Mouse (Mus musculus): Measurements from ENCODE around the gene Lpcat2b. TPM values are rescaled to one million over a fixed set of nuclear protein-coding genes. Genes with fewer than 3 reads are reported as not detected.

The Lpcat2b gene
- polyA plus RNA-seq, 1 experiment, result not detected

DNA sequence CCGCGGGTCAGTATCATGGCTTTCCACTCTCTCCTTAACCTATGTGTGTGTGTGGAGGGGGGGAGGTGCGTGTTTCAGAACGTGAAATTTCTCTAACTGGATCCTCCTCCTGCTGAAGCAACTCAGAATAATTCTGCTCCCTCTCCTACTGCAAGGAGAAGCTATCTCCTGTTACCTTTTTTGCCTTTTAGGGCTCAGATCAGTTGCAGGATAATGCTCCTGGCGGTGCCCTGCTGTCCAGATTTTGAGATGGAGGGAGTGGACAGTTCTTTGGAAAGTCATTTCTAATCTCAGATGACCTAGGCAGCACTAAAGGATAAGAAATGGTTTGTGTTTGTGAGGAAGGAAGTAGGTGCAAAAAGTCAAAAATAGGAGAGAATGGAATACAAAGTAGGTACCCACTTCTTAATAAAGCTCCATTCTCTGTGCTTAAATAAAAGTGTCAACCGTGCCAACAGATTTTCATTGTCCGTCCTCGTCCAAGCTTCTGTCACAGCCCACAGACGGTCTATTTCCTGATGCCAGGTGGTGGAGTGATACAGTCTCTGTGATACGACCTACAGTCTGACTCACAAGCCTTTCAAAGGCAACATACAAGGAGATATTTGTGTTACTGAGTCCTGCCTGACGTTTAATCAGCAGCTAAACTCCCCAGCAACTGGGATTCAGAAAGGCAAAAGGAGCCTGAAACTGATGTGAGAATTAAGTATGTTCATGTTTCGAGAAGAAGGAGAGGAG lies 27.2 kb upstream of the Lpcat2b start:
- TF ChIP-seq POLR2A (IDR thresholded peaks at IDR 0.05; ENCODE audit: low read depth, low read length), result no peak
- no peak for TF ChIP-seq CTCF (IDR thresholded peaks at IDR 0.05; ENCODE audit: extremely low read depth, insufficient read length, insufficient replicate concordance, low read depth, low read length)
- Histone ChIP-seq H3K4me3 (ENCODE audit: low read depth, low read length) (peak overlapping the region; percentile 59), H3K27me3 (ENCODE audit: control insufficient read depth, insufficient read depth, low read length) (peaks cover 22% of the 10 kb centered on the region), H3K4me1 (ENCODE audit: control insufficient read depth, insufficient read depth, insufficient read length, low read length) (peaks cover 4% of the 10 kb centered on the region; the same call in 1 of the 2 replicates), H3K27ac (ENCODE audit: insufficient read depth, low read depth, low read length) (no peak overlapping the region), H3K36me3 (ENCODE audit: control insufficient read depth, insufficient read depth, low read length) (no peaks in the 10 kb centered on the region)
- WGBS, result 32% methylated on average over 12 of the region's 12 CpGs

- Histone ChIP-seq H3K4me1 (ENCODE audit: control insufficient read depth, insufficient read depth, insufficient read length, low read length) (peaks cover 4% of the 10 kb centered on the region; the same call in 1 of the 2 replicates), H3K27ac (ENCODE audit: insufficient read depth, low read depth, low read length) (no peak overlapping the region), H3K27me3 (ENCODE audit: control insufficient read depth, insufficient read depth, low read length) (peaks cover 20% of the 10 kb centered on the region), H3K36me3 (ENCODE audit: control insufficient read depth, insufficient read depth, low read length) (no peaks in the 10 kb centered on the region), H3K4me3 (ENCODE audit: low read depth, low read length) (no peak overlapping the region)
- 91% methylated on average over 4 of the region's 4 CpGs for WGBS
- no peak for TF ChIP-seq POLR2A (IDR thresholded peaks at IDR 0.05; ENCODE audit: low read depth, low read length)
- TF ChIP-seq CTCF (IDR thresholded peaks at IDR 0.05; ENCODE audit: extremely low read depth, insufficient read length, insufficient replicate concordance, low read depth, low read length), result no peak
These were observed 26.0 kb upstream of the Lpcat2b start for GRCm38 (mm10) chr5:107405361-107405760.

DNA sequence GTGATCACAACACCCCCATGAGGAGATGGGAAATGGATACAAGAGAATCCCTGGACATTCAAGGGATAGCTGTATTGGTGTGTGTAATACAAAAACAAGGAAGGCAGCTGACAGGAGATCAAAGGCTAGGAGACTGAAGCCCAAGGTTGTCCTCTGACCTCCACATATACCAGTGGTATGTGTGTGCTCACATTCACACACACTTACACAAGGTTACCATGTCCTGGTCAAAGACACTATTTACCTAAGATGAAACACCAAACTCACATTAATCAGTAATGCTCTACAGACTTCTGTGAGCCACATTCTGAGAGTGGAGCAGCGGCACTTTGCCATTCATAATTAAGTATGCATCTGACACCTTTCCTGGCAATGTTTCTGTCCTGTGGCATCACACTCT lies 21.0 kb upstream of the Lpcat2b start:
- Histone ChIP-seq H3K4me3 (ENCODE audit: low read depth, low read length) (no peak overlapping the region), H3K36me3 (ENCODE audit: control insufficient read depth, insufficient read depth, low read length) (no peaks in the 10 kb centered on the region), H3K27me3 (ENCODE audit: control insufficient read depth, insufficient read depth, low read length) (no peaks in the 10 kb centered on the region), H3K4me1 (ENCODE audit: control insufficient read depth, insufficient read depth, insufficient read length, low read length) (no peaks in the 10 kb centered on the region), H3K27ac (ENCODE audit: insufficient read depth, low read depth, low read length) (no peak overlapping the region)
- no peak for TF ChIP-seq POLR2A (IDR thresholded peaks at IDR 0.05; ENCODE audit: low read depth, low read length)
- TF ChIP-seq CTCF (IDR thresholded peaks at IDR 0.05; ENCODE audit: extremely low read depth, insufficient read length, insufficient replicate concordance, low read depth, low read length), result no peak
- WGBS, result 94% methylated on average over 1 of the region's 1 CpGs

DNA sequence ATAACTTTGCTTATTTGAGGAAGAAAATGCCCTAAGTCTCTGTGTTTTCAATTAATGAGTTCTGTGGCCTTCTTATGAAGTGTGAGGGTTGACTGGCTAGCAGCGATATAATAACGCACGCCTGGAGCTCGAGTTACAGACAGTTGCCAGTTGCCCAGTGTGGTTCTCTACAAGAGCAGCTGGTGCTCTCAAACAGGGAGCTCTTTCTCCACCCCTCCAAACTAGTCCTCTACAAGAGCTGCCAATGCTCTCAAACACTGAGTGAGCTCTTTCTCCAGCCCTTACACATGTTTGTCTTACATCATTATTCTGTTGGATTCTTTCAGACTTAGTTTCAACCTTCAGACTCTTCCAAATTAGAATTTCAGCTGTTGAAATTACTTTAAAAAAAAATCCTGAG lies 20.0 kb upstream of the Lpcat2b start:
- WGBS, result 81% methylated on average over 4 of the region's 4 CpGs
- H3K36me3 ChIP-seq (ENCODE audit: control insufficient read depth, insufficient read depth, low read length), result no peaks in the 10 kb centered on the region
- H3K4me1 ChIP-seq (ENCODE audit: control insufficient read depth, insufficient read depth, insufficient read length, low read length), result no peaks in the 10 kb centered on the region
- TF ChIP-seq CTCF (IDR thresholded peaks at IDR 0.05; ENCODE audit: extremely low read depth, insufficient read length, insufficient replicate concordance, low read depth, low read length) (no peak), POLR2A (IDR thresholded peaks at IDR 0.05; ENCODE audit: low read depth, low read length) (no peak)
- H3K27me3 ChIP-seq (ENCODE audit: control insufficient read depth, insufficient read depth, low read length), result no peaks in the 10 kb centered on the region
- no peak overlapping the region for H3K4me3 ChIP-seq (ENCODE audit: low read depth, low read length)
- no peak overlapping the region for H3K27ac ChIP-seq (ENCODE audit: insufficient read depth, low read depth, low read length)

DNA sequence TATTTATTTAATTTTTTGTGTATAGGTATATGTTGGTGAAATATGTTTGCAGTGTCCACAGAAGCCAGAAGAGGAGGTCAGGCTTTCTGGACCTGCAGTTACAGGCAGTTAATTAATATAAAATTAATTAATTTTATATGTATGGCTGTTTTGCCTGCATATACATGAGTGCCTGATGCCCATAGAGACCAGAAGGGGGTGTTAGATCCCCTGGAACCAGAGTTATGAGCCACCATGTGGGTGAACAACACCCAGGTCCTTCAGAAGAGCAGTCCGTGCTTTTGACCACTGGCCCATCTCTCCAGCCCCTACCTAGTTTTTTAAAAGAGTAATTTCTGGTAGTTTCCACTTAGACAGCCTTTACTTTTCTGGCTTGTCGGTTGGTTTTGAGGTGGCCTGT lies 19.1 kb upstream of the Lpcat2b start:
- Histone ChIP-seq H3K4me3 (ENCODE audit: low read depth, low read length) (no peak overlapping the region), H3K36me3 (ENCODE audit: control insufficient read depth, insufficient read depth, low read length) (no peaks in the 10 kb centered on the region), H3K27me3 (ENCODE audit: control insufficient read depth, insufficient read depth, low read length) (no peaks in the 10 kb centered on the region), H3K27ac (ENCODE audit: insufficient read depth, low read depth, low read length) (no peak overlapping the region), H3K4me1 (ENCODE audit: control insufficient read depth, insufficient read depth, insufficient read length, low read length) (no peaks in the 10 kb centered on the region)
- 93% methylated on average over 2 of the region's 2 CpGs for WGBS
- TF ChIP-seq POLR2A (IDR thresholded peaks at IDR 0.05; ENCODE audit: low read depth, low read length), result no peak
- no peak for TF ChIP-seq CTCF (IDR thresholded peaks at IDR 0.05; ENCODE audit: extremely low read depth, insufficient read length, insufficient replicate concordance, low read depth, low read length)

GRCm38 (mm10) chr5:107415098-107415497 lies 16.3 kb upstream of the Lpcat2b start:
- WGBS, result 78% methylated on average over 2 of the region's 2 CpGs
- TF ChIP-seq CTCF (IDR thresholded peaks at IDR 0.05; ENCODE audit: extremely low read depth, insufficient read length, insufficient replicate concordance, low read depth, low read length) (no peak), POLR2A (IDR thresholded peaks at IDR 0.05; ENCODE audit: low read depth, low read length) (no peak)
- H3K4me1 ChIP-seq (ENCODE audit: control insufficient read depth, insufficient read depth, insufficient read length, low read length), result no peaks in the 10 kb centered on the region
- H3K27me3 ChIP-seq (ENCODE audit: control insufficient read depth, insufficient read depth, low read length), result no peaks in the 10 kb centered on the region
- no peaks in the 10 kb centered on the region for H3K36me3 ChIP-seq (ENCODE audit: control insufficient read depth, insufficient read depth, low read length)
- H3K4me3 ChIP-seq (ENCODE audit: low read depth, low read length), result no peak overlapping the region
- no peak overlapping the region for H3K27ac ChIP-seq (ENCODE audit: insufficient read depth, low read depth, low read length)

- no peaks in the 10 kb centered on the region for H3K4me1 ChIP-seq (ENCODE audit: control insufficient read depth, insufficient read depth, insufficient read length, low read length)
- H3K36me3 ChIP-seq (ENCODE audit: control insufficient read depth, insufficient read depth, low read length), result no peaks in the 10 kb centered on the region
- TF ChIP-seq CTCF (IDR thresholded peaks at IDR 0.05; ENCODE audit: extremely low read depth, insufficient read length, insufficient replicate concordance, low read depth, low read length) (no peak), POLR2A (IDR thresholded peaks at IDR 0.05; ENCODE audit: low read depth, low read length) (no peak)
- H3K4me3 ChIP-seq (ENCODE audit: low read depth, low read length), result no peak overlapping the region
- no peaks in the 10 kb centered on the region for H3K27me3 ChIP-seq (ENCODE audit: control insufficient read depth, insufficient read depth, low read length)
- WGBS, result 6% methylated on average over 1 of the region's 1 CpGs
- H3K27ac ChIP-seq (ENCODE audit: insufficient read depth, low read depth, low read length), result no peak overlapping the region
These were observed 9.7 kb upstream of the Lpcat2b start for GRCm38 (mm10) chr5:107421676-107422075.
